8 mouse cellular contexts compared by ENCODE assay signal in genomic region chr11:117965561-117965981, GRCm38 (mm10). TPM values are rescaled to one million over a fixed set of nuclear protein-coding genes. Genes with fewer than 3 reads are reported as not detected.
DNase-seq lines count a peak whose midpoint lies in the region; ATAC-seq and TF ChIP-seq lines count a peak whose summit lies in the region.

No protein-coding gene starts in this region.

- H3K27ac ChIP-seq in midbrain, embryonic 10.5 days (replicated peaks), result peak overlapping the region; percentile 84; the same call in 1 of the 2 replicates
- no peak overlapping the region for H3K27ac ChIP-seq in midbrain, postnatal 0 days (ENCODE audit: low read depth, low read length)
- H3K27ac ChIP-seq in hindbrain, embryonic 16.5 days (ENCODE audit: low read depth, low read length), result no peak overlapping the region
- H3K27ac ChIP-seq in neural tube, embryonic 12.5 days, result no peak overlapping the region

- H3K4me3 ChIP-seq in midbrain, embryonic 10.5 days, result peak overlapping the region; percentile 88
- H3K4me3 ChIP-seq in midbrain, postnatal 0 days (ENCODE audit: low read depth, low read length), result no peak overlapping the region
- no peak overlapping the region for H3K4me3 ChIP-seq in hindbrain, embryonic 16.5 days (ENCODE audit: low read length)
- H3K4me3 ChIP-seq in neural tube, embryonic 12.5 days, result no peak overlapping the region

- H3K36me3 ChIP-seq in midbrain, embryonic 10.5 days, result peaks cover 20% of the 10 kb centered on the region
- H3K36me3 ChIP-seq in midbrain, postnatal 0 days (ENCODE audit: insufficient read depth, low read length), result no peaks in the 10 kb centered on the region
- no peaks in the 10 kb centered on the region for H3K36me3 ChIP-seq in hindbrain, embryonic 16.5 days (ENCODE audit: control insufficient read depth, insufficient read depth, low read length)
- no peaks in the 10 kb centered on the region for H3K36me3 ChIP-seq in neural tube, embryonic 12.5 days

- DNase-seq in embryo, embryonic 10 days (ENCODE audit: low spot score), result peak; percentile 45
- no peak for DNase-seq in embryo, embryonic 11 days
- no peak for DNase-seq in midbrain, embryonic 10.5 days (ENCODE audit: low spot score)
- DNase-seq in midbrain, postnatal 0 days (ENCODE audit: low spot score), result no peak
- DNase-seq in gastrocnemius, postnatal 10 days, result no peak
- no peak for DNase-seq in ovary, adult 18-20 months (ENCODE audit: low spot score)

- H3K9ac ChIP-seq in midbrain, postnatal 0 days (replicated peaks; ENCODE audit: low read length, poor library complexity, severe bottlenecking), result no peak overlapping the region
- H3K9ac ChIP-seq in hindbrain, embryonic 16.5 days (ENCODE audit: low read depth, low read length), result peak overlapping the region; percentile 26; the same call in 1 of the 2 replicates
- H3K9ac ChIP-seq in neural tube, embryonic 12.5 days, result no peak overlapping the region

- no peak for ATAC-seq in midbrain, postnatal 0 days (ENCODE audit: low FRiP score)
- no peak for ATAC-seq in hindbrain, embryonic 16.5 days
- no peak for ATAC-seq in neural tube, embryonic 12.5 days (ENCODE audit: low FRiP score, low read depth)

- TF ChIP-seq CTCF in midbrain, postnatal 0 days (IDR thresholded peaks at IDR 0.05), result no peak

- no peaks in the 10 kb centered on the region for H3K9me3 ChIP-seq in midbrain, embryonic 10.5 days (replicated peaks)
- H3K9me3 ChIP-seq in midbrain, postnatal 0 days (ENCODE audit: low read length), result no peaks in the 10 kb centered on the region
- no peaks in the 10 kb centered on the region for H3K9me3 ChIP-seq in hindbrain, embryonic 16.5 days (ENCODE audit: control insufficient read depth, low read length)
- no peaks in the 10 kb centered on the region for H3K9me3 ChIP-seq in neural tube, embryonic 12.5 days

- H3K27me3 ChIP-seq in midbrain, embryonic 10.5 days (ENCODE audit: low read depth, poor library complexity, severe bottlenecking), result peaks cover 53% of the 10 kb centered on the region
- peaks cover 7% of the 10 kb centered on the region for H3K27me3 ChIP-seq in midbrain, postnatal 0 days (ENCODE audit: insufficient read depth, low read length)
- H3K27me3 ChIP-seq in hindbrain, embryonic 16.5 days (replicated peaks; ENCODE audit: control insufficient read depth, insufficient read depth, low read length), result 0 out of 2 replicates have a peak, but pooled peaks cover 2% of the 10 kb centered on the region
- H3K27me3 ChIP-seq in neural tube, embryonic 12.5 days (replicated peaks), result peaks cover 38% of the 10 kb centered on the region

- peaks cover 93% of the 10 kb centered on the region for H3K4me1 ChIP-seq in midbrain, embryonic 10.5 days
- peaks cover 16% of the 10 kb centered on the region for H3K4me1 ChIP-seq in midbrain, postnatal 0 days (ENCODE audit: insufficient read depth, low read length)
- H3K4me1 ChIP-seq in hindbrain, embryonic 16.5 days (ENCODE audit: control insufficient read depth, insufficient read depth, low read depth, low read length), result peaks cover 64% of the 10 kb centered on the region
- H3K4me1 ChIP-seq in neural tube, embryonic 12.5 days, result peaks cover 80% of the 10 kb centered on the region

- WGBS in midbrain, embryonic 10.5 days, result 4% methylated on average over 9 of the region's 9 CpGs
- 19% methylated on average over 9 of the region's 9 CpGs for WGBS in midbrain, postnatal 0 days
- 24% methylated on average over 9 of the region's 9 CpGs for WGBS in hindbrain, embryonic 16.5 days
- 18% methylated on average over 9 of the region's 9 CpGs for WGBS in neural tube, embryonic 12.5 days

- no peak overlapping the region for H3K4me2 ChIP-seq in midbrain, postnatal 0 days (ENCODE audit: low read depth, low read length, poor library complexity, severe bottlenecking)
- peak overlapping the region; percentile 4; the same call in 1 of the 2 replicates for H3K4me2 ChIP-seq in hindbrain, embryonic 16.5 days (ENCODE audit: low read length)
- peak overlapping the region; percentile 61 for H3K4me2 ChIP-seq in neural tube, embryonic 12.5 days (replicated peaks)

RNA-seq across cellular contexts. Expression of gene Socs3, which starts 4.3 kb away (rescaled TPM):
- polyA plus RNA-seq in midbrain, embryonic 10.5 days (2016; fragmentation: Nextera tagmentation; extraction: Ambion mirVana), result 14.1 and 14.3 TPM in 2 replicates
- total RNA-seq in midbrain, postnatal 0 days (2014; rRNA removed), result 7.3 and 8.5 TPM in 2 replicates
- 4.4 and 4.9 TPM in 2 replicates for polyA plus RNA-seq in midbrain, postnatal 0 days (2015; fragmentation: Nextera tagmentation; extraction: Ambion mirVana)
- polyA plus RNA-seq in hindbrain, embryonic 16.5 days (2015; fragmentation: Nextera tagmentation; extraction: Ambion mirVana), result 7.5 and 8.9 TPM in 2 replicates
- polyA plus RNA-seq in neural tube, embryonic 12.5 days (2016; fragmentation: Nextera tagmentation; extraction: Ambion mirVana), result 9.2 and 10.1 TPM in 2 replicates
- 1 to 10 TPM; 6.2 to 9.8 TPM for total RNA-seq in gastrocnemius, postnatal 10 days (2021)

RNA-seq across cellular contexts. Expression of gene Pgs1, which starts 20.5 kb away (rescaled TPM):
- polyA plus RNA-seq in midbrain, embryonic 10.5 days (2016; fragmentation: Nextera tagmentation; extraction: Ambion mirVana), result 45.0 and 46.3 TPM in 2 replicates
- total RNA-seq in midbrain, postnatal 0 days (2014; rRNA removed), result 62.0 and 72.2 TPM in 2 replicates
- polyA plus RNA-seq in midbrain, postnatal 0 days (2015; fragmentation: Nextera tagmentation; extraction: Ambion mirVana), result 55.0 and 61.8 TPM in 2 replicates
- 67.3 and 68.4 TPM in 2 replicates for polyA plus RNA-seq in hindbrain, embryonic 16.5 days (2015; fragmentation: Nextera tagmentation; extraction: Ambion mirVana)
- polyA plus RNA-seq in neural tube, embryonic 12.5 days (2016; fragmentation: Nextera tagmentation; extraction: Ambion mirVana), result 50.2 and 50.3 TPM in 2 replicates
- total RNA-seq in gastrocnemius, postnatal 10 days (2021), result 10 to 100 TPM; 17.8 to 21.6 TPM
